Mouse (Mus musculus): ENCODE measurements at regions not wholly inside any gene's neighbourhood (a gene's known extent, or its start where the extent isn't known, plus 50 kb on each side); places are given as distances from the start of the nearest gene placed in this dataset.

DNA sequence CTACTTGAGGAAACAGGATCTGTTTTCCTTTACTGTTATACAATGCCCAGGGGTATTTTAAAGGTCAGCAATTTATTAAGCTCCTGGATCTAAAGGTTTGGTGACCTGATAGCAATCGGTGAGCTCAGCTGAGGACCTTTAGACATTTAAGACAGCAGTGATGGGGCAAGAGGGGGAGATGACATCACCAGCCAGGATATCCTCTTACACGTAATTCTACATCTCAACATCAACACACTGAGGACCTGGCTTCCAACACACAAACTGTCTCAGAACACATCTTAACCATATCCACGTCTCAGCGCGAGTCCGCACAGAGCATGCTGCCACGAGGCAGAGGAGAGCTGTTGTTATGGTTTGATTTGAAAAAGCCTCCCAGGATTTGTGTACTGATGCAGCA, 69.2 kb downstream of the Nhlrc3 start:
- Histone ChIP-seq H3K27me3 (no peaks in the 10 kb centered on the region), H3K36me3 (no peaks in the 10 kb centered on the region), H3K9ac (no peak overlapping the region), H3K9me3 (replicated peaks) (no peaks in the 10 kb centered on the region; the same call in 1 of the 2 replicates), H3K27ac (0 out of 2 replicates have a peak overlapping the region, but pooled peaks have one; percentile 32), H3K4me1 (peaks cover 10% of the 10 kb centered on the region; the same call in 1 of the 2 replicates), H3K4me2 (no peak overlapping the region), H3K4me3 (replicated peaks) (no peak overlapping the region)
- 50% methylated on average over 7 of the region's 7 CpGs for WGBS
- no peak for ATAC-seq (replicated peaks; ENCODE audit: low FRiP score)

DNA sequence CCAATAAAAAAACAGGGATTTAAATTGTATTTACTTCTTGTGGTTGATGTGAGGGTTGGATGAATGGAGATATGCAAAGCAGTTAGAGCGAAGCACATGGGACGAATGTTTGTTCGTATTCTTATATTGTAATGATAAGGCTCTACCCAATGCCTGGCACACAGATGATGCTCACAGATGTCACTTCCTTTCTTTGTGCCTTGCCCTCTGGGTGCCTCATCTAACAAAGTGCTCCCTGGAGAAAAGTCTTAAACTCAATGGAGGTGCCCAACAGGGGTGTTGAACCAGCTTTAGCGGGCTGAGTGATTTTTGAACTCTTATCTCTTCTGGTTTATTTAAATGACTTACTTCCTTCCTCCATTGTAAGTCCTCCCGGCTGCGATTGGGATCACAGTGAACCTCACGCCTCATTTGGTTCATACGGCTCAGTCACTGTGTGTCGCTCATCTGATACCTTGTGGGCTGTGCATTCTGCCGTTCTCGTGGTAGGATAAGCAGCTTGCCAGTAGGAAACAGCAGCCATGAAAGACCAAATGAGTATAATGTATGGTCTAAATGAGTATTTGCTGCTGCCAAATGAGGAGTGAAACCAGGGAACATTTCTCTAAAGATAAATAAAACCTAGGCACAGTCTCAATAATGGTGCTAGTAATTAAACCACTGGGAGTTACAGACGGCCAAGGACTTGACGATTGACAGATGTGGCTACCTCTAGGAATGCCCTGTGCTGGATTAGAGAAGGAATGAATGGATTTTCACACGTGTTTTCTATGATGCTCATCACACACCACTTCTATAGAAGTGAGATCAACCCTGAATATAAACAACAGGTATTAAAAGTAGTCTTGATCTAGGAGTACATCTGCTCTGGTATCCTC, 81.2 kb downstream of the Nhlrc3 start:
- no peaks in the 10 kb centered on the region for H3K27me3 ChIP-seq
- 0 out of 2 replicates have a peak, but pooled peaks cover 5% of the 10 kb centered on the region for H3K4me1 ChIP-seq
- H3K27ac ChIP-seq, result no peak overlapping the region
- 48% methylated on average over 14 of the region's 14 CpGs for WGBS
- ATAC-seq (replicated peaks; ENCODE audit: low FRiP score), result no peak; the same call in 1 of the 2 replicates
- H3K9ac ChIP-seq, result no peak overlapping the region
- no peak overlapping the region for H3K4me2 ChIP-seq
- no peaks in the 10 kb centered on the region for H3K36me3 ChIP-seq
- no peak overlapping the region for H3K4me3 ChIP-seq (replicated peaks)
- H3K9me3 ChIP-seq (replicated peaks), result no peaks in the 10 kb centered on the region

DNA sequence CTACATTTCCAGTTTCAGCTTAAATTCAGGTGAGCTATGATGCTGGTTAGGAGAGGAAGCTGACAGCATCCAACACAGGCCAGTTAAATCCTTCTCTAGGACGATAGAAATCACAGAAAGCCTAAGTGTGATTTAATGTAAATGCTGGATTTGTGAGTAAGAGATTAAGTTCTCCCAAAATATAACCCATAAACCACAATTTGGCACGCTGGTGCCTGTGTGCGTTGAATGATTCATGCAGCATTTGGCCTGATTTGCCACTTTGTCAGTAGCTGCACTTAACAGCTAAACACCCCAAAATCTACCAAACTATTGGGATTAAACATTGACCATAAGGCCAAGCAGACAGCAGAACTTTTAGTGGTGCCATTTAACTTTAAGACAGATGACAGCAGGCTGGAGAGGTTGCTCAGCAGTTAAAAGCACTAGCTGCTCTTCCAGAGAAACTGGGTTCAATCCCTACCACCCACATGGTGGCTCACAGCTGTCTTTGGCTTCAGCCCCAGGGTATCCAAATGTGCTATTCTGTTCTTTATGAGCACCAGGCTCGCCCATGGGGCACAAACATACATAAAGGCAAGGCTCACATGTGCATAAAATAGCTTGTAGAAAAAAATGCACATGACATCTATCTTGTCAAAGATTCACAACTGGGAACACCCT, 83.5 kb downstream of the Nhlrc3 start:
- Histone ChIP-seq H3K27ac (no peak overlapping the region), H3K4me2 (no peak overlapping the region), H3K27me3 (no peaks in the 10 kb centered on the region), H3K4me1 (0 out of 2 replicates have a peak, but pooled peaks cover 5% of the 10 kb centered on the region), H3K9me3 (replicated peaks) (no peaks in the 10 kb centered on the region), H3K4me3 (replicated peaks) (no peak overlapping the region), H3K9ac (no peak overlapping the region), H3K36me3 (no peaks in the 10 kb centered on the region)
- 77% methylated on average over 4 of the region's 4 CpGs for WGBS
- no peak for ATAC-seq (replicated peaks; ENCODE audit: low FRiP score)

DNA sequence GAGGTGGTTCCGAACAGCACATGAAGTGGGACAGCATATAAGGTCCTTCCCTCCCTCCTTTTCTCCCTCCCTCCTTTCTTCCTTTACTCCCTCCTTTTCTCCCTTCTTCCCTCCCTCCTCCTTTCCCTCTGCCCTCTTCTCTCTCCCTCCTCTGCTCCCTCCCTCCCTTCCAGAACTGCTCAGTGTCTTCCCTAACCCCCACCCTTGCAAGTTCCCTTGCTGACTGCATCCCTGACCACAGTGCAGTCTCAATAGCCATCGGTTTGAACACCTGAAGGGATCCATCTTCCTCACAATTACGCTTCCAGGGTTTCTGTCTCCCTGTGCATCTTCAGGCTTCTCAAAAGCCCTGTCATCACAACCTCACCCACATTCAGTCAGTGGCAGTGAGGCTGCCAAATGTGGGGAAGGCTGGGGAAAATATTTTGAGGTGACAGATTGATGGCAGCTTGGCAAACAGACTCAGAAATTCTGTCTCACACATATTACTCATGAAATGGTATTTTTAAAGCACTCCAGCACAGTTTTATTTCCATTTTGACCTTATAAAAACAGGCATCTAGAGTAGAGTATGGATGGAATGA, 86.2 kb downstream of the Nhlrc3 start:
- WGBS, result 69% methylated on average over 3 of the region's 3 CpGs
- no peaks in the 10 kb centered on the region for H3K36me3 ChIP-seq
- H3K27ac ChIP-seq, result no peak overlapping the region
- no peaks in the 10 kb centered on the region for H3K27me3 ChIP-seq
- no peak overlapping the region for H3K4me2 ChIP-seq
- 0 out of 2 replicates have a peak, but pooled peaks cover 4% of the 10 kb centered on the region for H3K4me1 ChIP-seq
- no peak overlapping the region for H3K9ac ChIP-seq
- no peaks in the 10 kb centered on the region for H3K9me3 ChIP-seq (replicated peaks)
- no peak overlapping the region for H3K4me3 ChIP-seq (replicated peaks)
- ATAC-seq (replicated peaks; ENCODE audit: low FRiP score), result 0 out of 2 replicates have a peak, but pooled peaks have one; percentile 22

DNA sequence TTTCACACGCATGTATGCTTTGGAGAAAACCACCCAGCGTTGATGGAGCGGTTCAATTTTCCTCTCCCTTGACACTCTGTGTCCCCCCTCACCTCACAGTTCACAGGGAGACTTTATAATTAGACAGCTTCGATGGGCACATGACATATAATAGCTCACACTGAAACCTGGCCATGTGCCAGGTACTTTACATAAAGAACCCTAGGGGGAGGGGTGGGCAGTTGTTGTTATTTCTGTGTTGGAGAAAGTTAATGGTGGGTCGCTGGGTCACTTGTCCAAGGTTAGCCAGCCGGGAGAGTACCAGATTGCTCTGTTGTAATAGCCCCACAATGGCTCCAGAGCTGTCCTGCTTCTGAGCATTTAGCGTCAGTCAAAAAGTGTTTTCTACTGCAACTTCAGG, 90.2 kb downstream of the Nhlrc3 start:
- H3K9me3 ChIP-seq (replicated peaks), result peaks cover 10% of the 10 kb centered on the region
- H3K4me2 ChIP-seq, result no peak overlapping the region
- 0 out of 2 replicates have a peak overlapping the region, but pooled peaks have one; percentile 13 for H3K27ac ChIP-seq
- no peak for ATAC-seq (replicated peaks; ENCODE audit: low FRiP score)
- H3K4me1 ChIP-seq, result 0 out of 2 replicates have a peak, but pooled peaks cover 2% of the 10 kb centered on the region
- H3K27me3 ChIP-seq, result no peaks in the 10 kb centered on the region
- H3K9ac ChIP-seq, result no peak overlapping the region
- 18% methylated on average over 7 of the region's 7 CpGs for WGBS
- no peak overlapping the region for H3K4me3 ChIP-seq (replicated peaks)
- H3K36me3 ChIP-seq, result no peaks in the 10 kb centered on the region

DNA sequence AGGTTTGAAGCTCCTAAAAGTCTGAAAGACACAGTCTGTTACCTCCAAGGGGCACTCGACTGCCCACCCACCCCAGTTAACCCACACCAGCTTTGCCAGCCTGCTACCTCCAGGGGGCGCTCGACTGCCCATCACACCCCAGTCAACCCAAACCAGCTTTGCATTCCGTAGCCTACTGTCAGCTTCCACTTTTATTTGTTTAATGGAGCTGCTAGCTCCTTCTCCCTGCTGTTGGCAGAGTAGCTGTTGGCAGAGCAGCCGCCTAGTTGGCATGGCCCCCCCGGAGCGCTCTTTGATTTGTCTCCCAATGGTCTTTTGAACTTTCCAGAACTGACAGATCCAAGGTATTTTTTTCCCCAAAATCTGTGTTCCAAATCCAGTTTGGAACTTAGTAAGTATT, 91.2 kb downstream of the Nhlrc3 start:
- ATAC-seq (replicated peaks; ENCODE audit: low FRiP score), result no peak
- Histone ChIP-seq H3K9ac (no peak overlapping the region), H3K4me1 (0 out of 2 replicates have a peak, but pooled peaks cover 2% of the 10 kb centered on the region), H3K36me3 (no peaks in the 10 kb centered on the region), H3K4me2 (no peak overlapping the region), H3K4me3 (replicated peaks) (no peak overlapping the region), H3K9me3 (replicated peaks) (peaks cover 10% of the 10 kb centered on the region), H3K27me3 (no peaks in the 10 kb centered on the region), H3K27ac (no peak overlapping the region)
- 74% methylated on average over 7 of the region's 7 CpGs for WGBS

DNA sequence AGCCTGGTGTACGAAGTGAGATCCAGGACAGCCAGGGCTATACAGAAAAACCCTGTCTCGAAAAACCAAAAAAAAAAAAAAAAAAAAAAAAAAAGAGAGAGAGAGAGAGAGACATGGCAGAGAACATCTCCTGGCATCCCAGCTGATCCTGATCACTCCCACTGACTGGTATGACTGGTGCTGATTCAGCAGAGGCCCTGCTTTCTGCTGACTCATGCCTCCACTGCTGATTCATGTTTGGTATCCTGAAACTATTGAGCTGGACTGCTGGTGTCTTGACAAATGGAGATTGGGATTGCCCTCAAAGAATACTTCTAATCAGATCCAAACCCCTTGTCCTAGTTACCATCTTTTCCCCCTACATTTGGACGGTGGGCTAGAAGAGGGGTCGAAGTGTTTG, 101.9 kb downstream of the Nhlrc3 start:
- WGBS, result 88% methylated on average over 4 of the region's 4 CpGs
- Histone ChIP-seq H3K4me3 (replicated peaks) (no peak overlapping the region), H3K4me2 (no peak overlapping the region), H3K27ac (no peak overlapping the region), H3K4me1 (peaks cover 8% of the 10 kb centered on the region), H3K36me3 (no peaks in the 10 kb centered on the region), H3K27me3 (no peaks in the 10 kb centered on the region), H3K9me3 (replicated peaks) (peaks cover 4% of the 10 kb centered on the region; the same call in 1 of the 2 replicates), H3K9ac (no peak overlapping the region)
- no peak for ATAC-seq (replicated peaks; ENCODE audit: low FRiP score)

DNA sequence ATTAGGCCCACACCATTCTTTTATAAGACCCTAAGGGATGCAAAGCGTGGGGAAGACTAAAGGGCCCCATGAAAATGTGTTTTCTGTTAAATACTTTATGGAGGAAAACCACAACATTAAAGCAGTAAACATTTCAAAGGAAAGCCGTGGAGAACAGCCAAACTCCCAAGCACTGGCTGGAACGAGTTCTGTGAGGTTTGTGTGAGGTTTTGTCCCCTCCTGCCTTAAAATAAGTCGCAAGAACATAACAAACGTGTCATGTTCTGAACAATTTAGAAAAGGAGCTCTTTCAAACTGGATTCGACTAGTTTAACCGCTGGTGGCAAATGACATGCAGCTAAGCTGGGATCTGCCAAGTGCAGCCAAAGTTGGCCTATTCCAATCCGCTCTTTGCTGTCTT, 109.4 kb downstream of the Nhlrc3 start:
- H3K4me2 ChIP-seq, result no peak overlapping the region
- whole genome bisulfite sequencing, result 41% methylated on average over 8 of the region's 8 CpGs
- no peaks in the 10 kb centered on the region; the same call in 1 of the 2 replicates for H3K9me3 ChIP-seq (replicated peaks)
- H3K27ac ChIP-seq, result peak overlapping the region; percentile 76
- H3K36me3 ChIP-seq, result no peaks in the 10 kb centered on the region
- H3K4me1 ChIP-seq, result 0 out of 2 replicates have a peak, but pooled peaks cover 4% of the 10 kb centered on the region
- no peak overlapping the region for H3K9ac ChIP-seq
- H3K4me3 ChIP-seq (replicated peaks), result no peak overlapping the region
- H3K27me3 ChIP-seq, result no peaks in the 10 kb centered on the region
- ATAC-seq (replicated peaks; ENCODE audit: low FRiP score), result 0 out of 2 replicates have a peak, but pooled peaks have one; percentile 6

DNA sequence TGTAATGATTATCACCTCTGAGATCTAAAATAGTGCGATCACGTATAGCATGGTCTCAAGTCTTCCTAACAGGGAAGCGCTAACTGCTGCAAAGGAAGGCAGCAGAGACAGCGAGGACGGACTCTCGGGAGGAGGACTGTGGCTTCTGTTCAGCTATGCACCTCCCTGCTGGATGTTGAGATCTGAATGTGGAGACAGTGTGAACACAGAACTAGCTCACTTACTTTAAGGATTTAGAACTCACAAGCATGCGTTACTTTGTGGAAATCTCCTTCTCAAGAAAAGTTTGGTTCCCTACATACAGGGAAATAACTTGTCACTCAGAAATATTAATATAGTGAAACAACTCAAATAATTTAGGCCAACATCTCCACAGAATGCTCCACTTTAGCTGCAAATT, 109.8 kb downstream of the Nhlrc3 start:
- H3K9ac ChIP-seq, result no peak overlapping the region
- no peak for ATAC-seq (replicated peaks; ENCODE audit: low FRiP score)
- H3K4me3 ChIP-seq (replicated peaks), result no peak overlapping the region
- no peak overlapping the region for H3K4me2 ChIP-seq
- H3K9me3 ChIP-seq (replicated peaks), result no peaks in the 10 kb centered on the region
- no peaks in the 10 kb centered on the region for H3K27me3 ChIP-seq
- H3K4me1 ChIP-seq, result 0 out of 2 replicates have a peak, but pooled peaks cover 4% of the 10 kb centered on the region
- H3K27ac ChIP-seq, result peak overlapping the region; percentile 76
- no peaks in the 10 kb centered on the region for H3K36me3 ChIP-seq
- WGBS, result 70% methylated on average over 7 of the region's 7 CpGs

DNA sequence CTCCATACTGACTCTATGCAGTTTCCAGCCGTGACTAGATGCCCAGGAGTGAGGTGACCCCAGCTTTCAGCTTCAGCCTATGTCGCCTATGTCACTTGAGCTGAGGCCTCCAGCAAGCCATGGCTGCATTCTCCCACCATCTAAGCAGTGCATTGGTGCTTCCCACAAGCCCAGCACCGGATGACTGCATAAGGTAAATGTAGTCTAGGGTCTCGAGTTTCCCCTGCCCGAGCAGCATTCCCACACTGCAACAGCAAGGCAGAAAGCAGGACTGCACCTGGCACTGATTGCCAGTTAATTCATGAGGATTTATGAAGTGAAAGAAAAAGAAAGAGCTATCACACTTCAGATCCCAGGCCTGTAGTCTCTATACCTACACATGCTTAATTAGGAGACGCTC, 119.5 kb downstream of the Nhlrc3 start:
- Histone ChIP-seq H3K4me2 (no peak overlapping the region), H3K9me3 (replicated peaks) (no peaks in the 10 kb centered on the region), H3K36me3 (no peaks in the 10 kb centered on the region), H3K27ac (no peak overlapping the region), H3K4me1 (no peaks in the 10 kb centered on the region), H3K9ac (no peak overlapping the region), H3K27me3 (no peaks in the 10 kb centered on the region), H3K4me3 (replicated peaks) (no peak overlapping the region)
- 44% methylated on average over 6 of the region's 6 CpGs for WGBS
- peak; percentile 81 for ATAC-seq (replicated peaks; ENCODE audit: low FRiP score)

DNA sequence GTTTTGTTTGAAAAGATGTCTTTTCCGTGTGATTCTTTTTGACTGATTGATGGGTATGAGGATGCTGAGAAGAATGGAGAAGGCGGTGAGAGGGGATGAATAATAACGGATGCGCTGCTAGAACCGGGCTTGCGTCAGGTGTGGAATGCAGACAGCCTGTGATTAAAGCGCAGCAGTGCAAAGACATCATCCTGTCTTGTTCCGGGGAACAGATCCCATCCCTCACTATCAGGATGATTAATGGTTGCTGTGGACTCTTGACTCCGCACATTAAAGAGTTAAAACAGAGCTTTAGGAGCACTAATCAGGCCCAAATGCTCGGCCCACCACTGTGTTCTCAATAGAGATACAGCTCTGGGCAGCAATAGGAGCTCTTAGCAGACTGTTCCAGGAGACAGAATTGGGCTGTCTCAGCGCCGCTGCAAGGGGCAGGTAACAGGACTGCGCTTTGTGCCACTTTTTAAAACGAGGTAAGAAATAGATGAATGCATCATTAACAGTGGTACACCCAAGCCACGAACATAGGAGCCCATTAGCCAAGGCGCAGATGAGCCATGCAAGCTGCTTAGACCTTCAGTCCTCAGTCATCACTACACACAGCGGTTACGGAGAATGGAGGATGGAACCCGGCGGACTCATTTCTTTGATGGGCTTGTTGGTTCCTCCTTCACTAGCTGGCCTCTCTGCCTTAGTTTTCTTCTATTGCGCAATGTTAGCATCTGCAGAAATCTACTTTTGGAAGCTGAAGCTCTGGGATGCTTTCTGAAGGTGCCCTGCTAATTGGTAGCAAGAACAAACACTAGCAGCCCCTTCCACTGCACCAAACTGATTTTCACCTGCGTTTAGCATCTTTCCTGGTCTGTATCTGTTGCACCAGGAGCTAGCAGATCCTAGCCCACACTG, 121.6 kb downstream of the Nhlrc3 start:
- H3K4me1 ChIP-seq, result no peaks in the 10 kb centered on the region
- no peak overlapping the region for H3K4me2 ChIP-seq

More for the DNA sequence above, 121.6 kb downstream of the Nhlrc3 start:
- H3K4me3 ChIP-seq (replicated peaks), result no peak overlapping the region
- no peaks in the 10 kb centered on the region for H3K36me3 ChIP-seq
- no peak overlapping the region for H3K27ac ChIP-seq
- H3K9me3 ChIP-seq (replicated peaks), result no peaks in the 10 kb centered on the region
- H3K9ac ChIP-seq, result no peak overlapping the region
- ATAC-seq (replicated peaks; ENCODE audit: low FRiP score), result no peak
- H3K27me3 ChIP-seq, result no peaks in the 10 kb centered on the region
- WGBS, result 65% methylated on average over 22 of the region's 22 CpGs
